Mouse (Mus musculus) midbrain, postnatal 0 days (tissue): ENCODE measurements around the gene Idh3a. TPM values are rescaled to one million over a fixed set of nuclear protein-coding genes. Genes with fewer than 3 reads are reported as not detected.

ENCODE experiments used
- ATAC-seq: fragments of 200-750 bp; cut with Nextera tagmentation; 2 replicates; pipeline ENCODE4 v1.8.0; 2017; ENCODE audit warnings: moderate number of reproducible peaks, mild to moderate bottlenecking, moderate TSS enrichment, moderate library complexity; ENCODE audit not compliant: low FRiP score
- DNase-seq: peaks from one replicate; pipeline ENCODE4 v3.0.0-alpha.2; 2015; ENCODE audit warnings: low spot score
- H3K27ac ChIP-seq: fragments of 300-500 bp; sonication (generic); 2 replicates; pipeline ENCODE4 v1.5.1; 2014; ENCODE audit warnings: low read depth, mild to moderate bottlenecking, low read length, mixed read lengths
- H3K27me3 ChIP-seq: fragments of 300-500 bp; sonication (generic); 2 replicates; pipeline ENCODE4 v1.6.1; 2014; ENCODE audit warnings: low read length, control low read depth, mixed read lengths; ENCODE audit not compliant: insufficient read depth
- H3K36me3 ChIP-seq: fragments of 300-500 bp; sonication (generic); 2 replicates; pipeline ENCODE4 v1.6.1; 2014; ENCODE audit warnings: low read length, control low read depth, mixed read lengths; ENCODE audit not compliant: insufficient read depth
- H3K4me1 ChIP-seq: fragments of 300-500 bp; sonication (generic); 2 replicates; pipeline ENCODE4 v1.6.1; 2014; ENCODE audit warnings: mild to moderate bottlenecking, control low read depth, antibody characterized with exemption, low read length, mixed read lengths; ENCODE audit not compliant: insufficient read depth
- H3K4me2 ChIP-seq: fragments of 300-500 bp; sonication (generic); 2 replicates; pipeline ENCODE4 v1.6.1; 2014; ENCODE audit warnings: low read depth, mild to moderate bottlenecking, low read length, mixed read lengths; ENCODE audit not compliant: poor library complexity, severe bottlenecking
- H3K4me3 ChIP-seq: fragments of 300-500 bp; sonication (generic); 2 replicates; pipeline ENCODE4 v1.5.1; 2014; ENCODE audit warnings: low read depth, mild to moderate bottlenecking, low read length, moderate library complexity
- H3K9ac ChIP-seq: fragments of 300-500 bp; sonication (generic); replicated peaks from 2 replicates; pipeline ENCODE4 v1.6.1; 2014; ENCODE audit warnings: mild to moderate bottlenecking, low read length, moderate library complexity, mixed read lengths; ENCODE audit not compliant: poor library complexity, severe bottlenecking
- H3K9me3 ChIP-seq: fragments of 300-500 bp; sonication (generic); 2 replicates; pipeline ENCODE4 v1.6.1; 2016; ENCODE audit warnings: low read length, control low read depth
- CTCF ChIP-seq: IDR thresholded peaks from 2 replicates; pipeline ENCODE4 v1.5.1; 2016; ENCODE audit warnings: antibody characterized with exemption, mild to moderate bottlenecking
- WGBS: fragments of 180-500 bp; shearing (Covaris S2); extraction: QIAGEN DNeasy Blood & Tissue Kit; methylation state at CpG from one replicate; pipeline ENCODE4 v1.1.7; 2014; 5-methylcytosine and 5-hydroxymethylcytosine counted together
- polyA plus RNA-seq: library from polyadenylated mRNA; unstranded; fragments of >200 nt; fragmentation: Nextera tagmentation; extraction: Ambion mirVana; gene quantifications from 2 replicates; pipeline ENCODE4 v1.2.1, GENCODE M21; 2015
- total RNA-seq: library from RNA; depleted of rRNA; stranded (reverse); fragments of >200 nt; gene quantifications from 2 replicates; pipeline ENCODE4 v1.2.3, GENCODE M21; 2014; rRNA removed

Idh3a gene
- total and polyA plus RNA-seq, 2 experiments from 2014 or later: 87.2 to 184 TPM

DNA sequence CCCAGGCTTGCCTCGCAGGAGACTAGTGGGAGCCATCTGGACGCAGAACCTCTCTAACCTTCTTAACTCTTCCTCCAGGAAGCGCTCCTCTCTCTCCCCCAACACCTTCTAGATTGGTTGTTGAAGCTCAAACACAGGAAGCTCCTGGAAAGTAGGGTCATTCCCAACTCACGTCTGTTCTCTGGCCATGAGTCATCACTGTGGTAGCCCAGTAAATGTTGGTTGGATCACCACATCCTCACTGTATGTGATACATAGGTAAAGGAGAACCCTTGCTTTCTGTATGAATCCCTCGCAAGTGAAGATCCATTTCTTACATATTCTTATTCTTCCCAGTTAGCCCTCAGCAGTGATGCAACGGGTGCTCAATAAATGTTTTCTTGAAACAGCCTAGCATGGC, 59.4 kb downstream of the Idh3a start:
- Histone ChIP-seq H3K4me1 (no peaks in the 10 kb centered on the region), H3K27ac (no peak overlapping the region), H3K4me2 (no peak overlapping the region), H3K4me3 (no peak overlapping the region), H3K9ac (no peak overlapping the region), H3K9me3 (no peaks in the 10 kb centered on the region), H3K36me3 (no peaks in the 10 kb centered on the region), H3K27me3 (no peaks in the 10 kb centered on the region)
- TF ChIP-seq CTCF: no peak
- ATAC-seq (no peak), DNase-seq (no peak)
- 86% methylated on average over 6 of the region's 6 CpGs for WGBS

DNA sequence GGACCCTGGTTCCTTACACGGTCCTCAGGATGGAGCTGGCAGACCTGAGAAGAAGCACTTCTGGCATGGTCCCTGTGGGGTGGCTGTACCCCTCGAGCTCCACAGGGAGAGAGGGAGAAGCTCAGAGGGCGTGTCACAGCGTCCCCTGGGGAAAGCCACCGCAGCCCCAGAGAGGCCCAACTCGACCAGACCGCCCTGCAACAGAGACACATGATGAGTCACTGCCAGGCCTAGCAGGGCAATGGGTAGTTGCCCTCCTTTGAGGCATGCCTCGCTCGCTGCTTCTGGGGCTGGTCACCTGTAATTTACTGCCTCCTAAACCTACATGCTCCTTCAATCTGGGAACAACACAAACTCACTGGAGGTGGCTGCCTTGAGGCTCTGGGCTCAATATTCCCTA, 60.1 kb downstream of the Idh3a start:
- Histone ChIP-seq H3K27ac (no peak overlapping the region), H3K9ac (no peak overlapping the region), H3K4me1 (no peaks in the 10 kb centered on the region), H3K4me3 (no peak overlapping the region), H3K27me3 (no peaks in the 10 kb centered on the region), H3K9me3 (no peaks in the 10 kb centered on the region), H3K36me3 (no peaks in the 10 kb centered on the region), H3K4me2 (no peak overlapping the region)
- 78% methylated on average over 9 of the region's 9 CpGs for WGBS
- no peak for TF ChIP-seq CTCF
- DNase-seq (no peak), ATAC-seq (no peak)

DNA sequence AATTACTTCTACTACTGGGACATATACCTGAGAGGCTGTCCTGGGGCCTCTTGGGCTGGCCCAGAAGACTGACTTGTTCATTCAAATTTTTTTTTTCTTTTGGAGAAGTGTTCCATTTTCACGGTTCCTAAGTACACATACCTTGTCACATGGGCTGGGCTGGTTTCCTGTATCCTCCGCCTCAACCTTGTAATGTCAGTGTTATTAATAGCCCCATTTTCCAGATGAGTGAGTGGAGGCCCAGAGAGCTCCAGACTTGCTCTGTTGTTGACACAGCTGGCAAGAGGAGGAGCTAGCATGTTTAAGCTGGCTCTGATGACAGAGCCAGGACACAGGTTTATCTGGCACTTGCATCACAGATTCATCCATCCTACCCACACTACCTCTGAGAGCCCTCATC, 61.3 kb downstream of the Idh3a start:
- H3K4me3 ChIP-seq: no peak overlapping the region
- TF ChIP-seq CTCF: no peak
- no peak overlapping the region for H3K27ac ChIP-seq
- ATAC-seq (no peak), DNase-seq (no peak)
- no peaks in the 10 kb centered on the region for H3K9me3 ChIP-seq
- H3K4me1 ChIP-seq: no peaks in the 10 kb centered on the region
- H3K9ac ChIP-seq: no peak overlapping the region
- H3K27me3 ChIP-seq: no peaks in the 10 kb centered on the region
- no peaks in the 10 kb centered on the region for H3K36me3 ChIP-seq
- H3K4me2 ChIP-seq: no peak overlapping the region
- WGBS: 86% methylated on average over 2 of the region's 2 CpGs

DNA sequence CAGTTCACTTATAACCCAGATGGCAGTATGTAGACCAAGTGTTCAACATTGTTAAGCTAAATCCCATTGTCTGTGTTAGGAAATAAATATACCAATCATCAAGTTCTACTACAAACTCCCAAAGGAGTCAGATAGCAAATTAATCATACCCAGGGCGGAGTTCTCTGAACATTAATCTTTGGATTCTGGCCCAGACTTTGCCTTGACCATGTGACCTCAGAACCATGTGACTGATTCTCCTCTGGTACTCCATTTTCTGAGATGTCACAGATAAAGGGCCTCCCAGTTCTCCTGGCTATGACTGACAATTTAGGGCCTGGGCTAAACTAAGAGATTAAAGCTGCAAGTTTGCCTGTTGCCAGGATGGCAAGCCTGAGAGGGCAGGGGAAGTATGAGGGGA, 63.2 kb downstream of the Idh3a start:
- no peak overlapping the region for H3K4me2 ChIP-seq
- no peak overlapping the region for H3K27ac ChIP-seq
- WGBS: 93% methylated on average over 1 of the region's 1 CpGs
- no peak overlapping the region for H3K4me3 ChIP-seq
- H3K9ac ChIP-seq: no peak overlapping the region
- H3K27me3 ChIP-seq: no peaks in the 10 kb centered on the region
- no peak for TF ChIP-seq CTCF
- H3K36me3 ChIP-seq: no peaks in the 10 kb centered on the region
- H3K4me1 ChIP-seq: no peaks in the 10 kb centered on the region
- ATAC-seq: no peak
- DNase-seq: no peak
- no peaks in the 10 kb centered on the region for H3K9me3 ChIP-seq

DNA sequence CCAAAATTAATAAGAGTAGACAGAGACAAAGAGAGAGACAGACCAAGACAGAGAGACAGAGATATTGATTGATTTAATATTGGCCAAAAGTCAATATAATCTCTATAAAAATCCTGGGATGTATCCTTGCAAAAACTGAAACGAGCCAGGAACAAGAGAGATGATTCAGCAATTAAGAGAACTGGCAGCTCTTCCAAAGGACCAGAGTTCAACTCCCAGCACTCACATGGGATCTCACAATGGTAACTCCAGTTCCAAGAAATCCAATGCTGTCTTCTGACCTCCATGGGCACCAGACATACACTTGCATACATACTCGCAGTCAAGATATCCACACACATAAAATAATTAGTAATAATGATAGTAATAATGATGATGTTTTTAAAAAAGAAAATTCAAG, 66.6 kb downstream of the Idh3a start:
- DNase-seq: no peak
- H3K4me2 ChIP-seq: no peak overlapping the region
- H3K9me3 ChIP-seq: no peaks in the 10 kb centered on the region
- no peak overlapping the region for H3K27ac ChIP-seq
- H3K9ac ChIP-seq: no peak overlapping the region
- no peaks in the 10 kb centered on the region for H3K36me3 ChIP-seq
- no peak overlapping the region for H3K4me3 ChIP-seq
- no peak for TF ChIP-seq CTCF
- no peaks in the 10 kb centered on the region for H3K27me3 ChIP-seq
- ATAC-seq: no peak
- WGBS: 78% methylated on average over 2 of the region's 2 CpGs
- no peaks in the 10 kb centered on the region for H3K4me1 ChIP-seq

Other genes with a start within 250 kb of the Idh3a start
- gene Dmxl2, start 84.7 kb upstream of the Idh3a start, total RNA-seq: 132 and 158 TPM in 2 replicates
- gene Dmxl2, start 84.7 kb upstream of the Idh3a start, polyA plus RNA-seq: 40.7 and 44.7 TPM in 2 replicates
- gene Sh2d7, start 47.4 kb upstream of the Idh3a start, total RNA-seq: 0.33 TPM in 1 of 2 replicates, not detected in the other
- gene Sh2d7, start 47.4 kb upstream of the Idh3a start, polyA plus RNA-seq: 0.09 TPM in 1 of 2 replicates, not detected in the other
- gene Cib2, start 26.1 kb upstream of the Idh3a start, total RNA-seq: 62.7 and 65.4 TPM in 2 replicates
- 84.3 and 84.9 TPM in 2 replicates for gene Cib2, start 26.1 kb upstream of the Idh3a start, polyA plus RNA-seq
- 54.7 and 69.9 TPM in 2 replicates for gene Acsbg1, start 75.5 kb downstream of the Idh3a start, total RNA-seq
- 42.8 and 49.7 TPM in 2 replicates for gene Acsbg1, start 75.5 kb downstream of the Idh3a start, polyA plus RNA-seq
- 5.4 and 7.7 TPM in 2 replicates for gene Dnaja4, start 112.5 kb downstream of the Idh3a start, total RNA-seq
- 6.7 and 8.0 TPM in 2 replicates for gene Dnaja4, start 112.5 kb downstream of the Idh3a start, polyA plus RNA-seq
- gene Wdr61, start 148.2 kb downstream of the Idh3a start, total RNA-seq: 43.7 and 47.3 TPM in 2 replicates
- 83.9 and 86.3 TPM in 2 replicates for gene Wdr61, start 148.2 kb downstream of the Idh3a start, polyA plus RNA-seq
- 18.4 and 20.4 TPM in 2 replicates for gene Crabp1, start 178.4 kb downstream of the Idh3a start, total RNA-seq
- 26.3 and 33.1 TPM in 2 replicates for gene Crabp1, start 178.4 kb downstream of the Idh3a start, polyA plus RNA-seq